Comparison of ENCODE assay signal across 27 mouse cellular contexts in the genomic region with DNA sequence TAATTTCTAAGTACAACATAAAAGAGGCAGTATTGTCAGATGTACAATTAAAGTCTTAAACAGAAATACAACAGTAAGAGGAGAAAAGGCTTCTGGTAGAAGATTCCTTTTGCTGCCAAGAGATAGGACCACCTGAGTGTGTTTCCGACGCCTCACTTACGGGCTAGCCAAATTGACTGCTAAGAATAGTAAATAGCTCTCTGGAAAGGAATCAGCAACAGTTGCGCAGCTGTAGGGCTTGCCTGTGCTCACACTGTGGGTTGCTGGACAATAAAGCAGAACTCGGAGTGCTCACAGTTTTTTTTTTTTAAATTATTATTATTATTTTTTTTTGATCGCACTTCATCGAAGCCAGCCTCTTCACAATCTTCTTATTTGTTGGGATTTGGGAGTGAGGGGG.
A peak's percentile ranks its signal among the peaks of the same experiment; 100 is the strongest.
DNase-seq lines count a peak whose midpoint lies in the region; ATAC-seq and TF ChIP-seq lines count a peak whose summit lies in the region.
"Had no signal": no experiment of that assay in that cellular context is flagged by ENCODE, and none has a peak within 500 bp of the region (broad histone marks: within the 10 kb centered on the region; RNA-seq: fewer than 3 reads in every experiment).

No protein-coding gene starts in this region.

- H3K4me2 ChIP-seq in heart, embryonic 11.5 days: no peak overlapping the region
- H3K4me2 ChIP-seq in heart, postnatal 0 days (ENCODE audit: low read depth, low read length): no peak overlapping the region
- H3K4me2 ChIP-seq: hindbrain, embryonic 15.5 days; intestine, embryonic 15.5 days; limb, embryonic 13.5 days; liver, embryonic 13.5 days; midbrain, embryonic 15.5 days; neural tube, embryonic 13.5 days had no signal

- H3K9me3 ChIP-seq in heart, embryonic 11.5 days (replicated peaks; ENCODE audit: control insufficient read depth, low read length): no peaks in the 10 kb centered on the region
- H3K9me3 ChIP-seq in heart, postnatal 0 days (replicated peaks; ENCODE audit: control insufficient read depth, low read length): no peaks in the 10 kb centered on the region
- H3K9me3 ChIP-seq: forebrain, embryonic 10.5 days; hindbrain, embryonic 15.5 days; intestine, embryonic 15.5 days; limb, embryonic 13.5 days; liver, embryonic 13.5 days; midbrain, embryonic 15.5 days; neural tube, embryonic 13.5 days had no signal

- H3K27ac ChIP-seq in heart, embryonic 11.5 days (ENCODE audit: low read depth, low read length): peak overlapping the region; percentile 69
- H3K27ac ChIP-seq in heart, postnatal 0 days (ENCODE audit: low read depth): peak overlapping the region; percentile 61
- H3K27ac ChIP-seq: forebrain, embryonic 10.5 days; hindbrain, embryonic 15.5 days; intestine, embryonic 15.5 days; limb, embryonic 13.5 days; liver, embryonic 13.5 days; midbrain, embryonic 15.5 days; neural tube, embryonic 13.5 days had no signal

- H3K9ac ChIP-seq in heart, embryonic 11.5 days (ENCODE audit: low read depth, low read length): no peak overlapping the region
- H3K9ac ChIP-seq in heart, postnatal 0 days (replicated peaks; ENCODE audit: low read depth, low read length): no peak overlapping the region; the same call in 1 of the 2 replicates
- H3K9ac ChIP-seq: forebrain, postnatal 0 days; hindbrain, embryonic 15.5 days; intestine, embryonic 15.5 days; limb, embryonic 13.5 days; liver, embryonic 13.5 days; midbrain, embryonic 15.5 days; neural tube, embryonic 13.5 days had no signal

- peak; percentile 27 for DNase-seq in cerebellum, adult 9-10 months
- DNase-seq in heart, adult 18-20 months: peak; percentile 35 to 42
- no peak for DNase-seq in heart, postnatal 36 days
- peak; percentile 68 for DNase-seq in heart, postnatal 0 days (ENCODE audit: low spot score)
- DNase-seq in ovary, postnatal 10 days (ENCODE audit: low spot score): no peak
- DNase-seq: adrenal gland, adult 8-10 months; forebrain, postnatal 0 days; gastrocnemius, postnatal 10 days; kidney, adult 8-10 months; kidney, postnatal 14 days; layer of hippocampus, postnatal 36 days; liver, embryonic 13.5 days; lung, adult 2 months; lung, postnatal 36 days; thymus, postnatal 14 days had no signal

- peaks cover 19% of the 10 kb centered on the region for H3K4me1 ChIP-seq in heart, embryonic 11.5 days (ENCODE audit: control insufficient read depth, insufficient read depth, low read length)
- peaks cover 23% of the 10 kb centered on the region for H3K4me1 ChIP-seq in heart, postnatal 0 days (ENCODE audit: control insufficient read depth, insufficient read depth)
- H3K4me1 ChIP-seq: forebrain, embryonic 10.5 days; hindbrain, embryonic 15.5 days; intestine, embryonic 15.5 days; liver, embryonic 13.5 days; megakaryocyte, embryonic 14.5 days; midbrain, embryonic 15.5 days had no signal

- WGBS in heart, embryonic 11.5 days (ENCODE audit: insufficient replicate concordance): 57% methylated on average over 7 of the region's 7 CpGs
- 47% methylated on average over 7 of the region's 7 CpGs for WGBS in heart, postnatal 0 days

- intact Hi-C loops in heart, postnatal 36 days (cut with DNase I): no loop called here

- no peak for TF ChIP-seq EP300 in heart, postnatal 0 days (IDR thresholded peaks at IDR 0.05; ENCODE audit: low read depth)

- H3K27me3 ChIP-seq in heart, embryonic 11.5 days (ENCODE audit: control insufficient read depth, insufficient read depth, low read length): no peaks in the 10 kb centered on the region
- H3K27me3 ChIP-seq in heart, postnatal 0 days (ENCODE audit: control insufficient read depth, insufficient read depth, low read length): no peaks in the 10 kb centered on the region
- H3K27me3 ChIP-seq: hindbrain, embryonic 15.5 days; intestine, embryonic 15.5 days; limb, embryonic 13.5 days; liver, embryonic 13.5 days; megakaryocyte, embryonic 14.5 days; midbrain, embryonic 15.5 days; neural tube, embryonic 13.5 days had no signal

- TF ChIP-seq CTCF in heart, postnatal 0 days (IDR thresholded peaks at IDR 0.05; ENCODE audit: low read depth): no peak

- no peaks in the 10 kb centered on the region for H3K36me3 ChIP-seq in heart, embryonic 11.5 days (ENCODE audit: control insufficient read depth, insufficient read depth, low read length)
- H3K36me3 ChIP-seq in heart, postnatal 0 days (replicated peaks; ENCODE audit: control insufficient read depth, insufficient read depth, low read length): peaks cover 11% of the 10 kb centered on the region; the same call in 1 of the 2 replicates
- H3K36me3 ChIP-seq: hindbrain, embryonic 15.5 days; intestine, embryonic 15.5 days; limb, embryonic 13.5 days; liver, embryonic 13.5 days; midbrain, embryonic 15.5 days; neural tube, embryonic 13.5 days had no signal

- no peak overlapping the region for H3K4me3 ChIP-seq in heart, embryonic 11.5 days (ENCODE audit: low read depth, low read length)
- H3K4me3 ChIP-seq in heart, postnatal 0 days (ENCODE audit: low read depth, low read length): no peak overlapping the region
- H3K4me3 ChIP-seq: forebrain, embryonic 10.5 days; hindbrain, embryonic 15.5 days; intestine, embryonic 15.5 days; limb, embryonic 13.5 days; liver, embryonic 13.5 days; midbrain, embryonic 15.5 days; myocyte; neural tube, embryonic 13.5 days had no signal

- no peak for ATAC-seq in cerebellum, adult (ENCODE audit: insufficient number of reproducible peaks, low FRiP score, low TSS enrichment)
- no peak for ATAC-seq in heart, embryonic 11.5 days (replicated peaks; ENCODE audit: insufficient number of reproducible peaks, low FRiP score, low TSS enrichment)
- no peak; the same call in 1 of the 2 replicates for ATAC-seq in heart, postnatal 0 days (ENCODE audit: insufficient read depth, low read depth)
- no peak for ATAC-seq in megakaryocyte-erythroid progenitor cell, adult 5-6 weeks (replicated peaks; ENCODE audit: low FRiP score, low TSS enrichment, poor library complexity, severe bottlenecking)
- ATAC-seq: activated CD4-positive, CD25-positive, alpha-beta regulatory T cell, adult 4 months; forebrain, postnatal 0 days; intestine, embryonic 15.5 days; midbrain, embryonic 15.5 days had no signal

Comparison
In these comparisons a context has a peak if more than half of its experiments do, and no peak if none do; other contexts are left out.
1. DNase-seq: peak in cerebellum, adult 9-10 months (single experiment), heart, adult 18-20 months (2 of 2) and heart, postnatal 0 days (single experiment); none in heart, postnatal 36 days (0 of 2) and ovary, postnatal 10 days (single experiment).